Mouse (Mus musculus): ENCODE data around the gene Anks1b.

The Anks1b gene

GRCm38 (mm10) chr10:90400382-90400781 is 527.1 kb downstream of the Anks1b start:
- DNase-seq = no peak

- no peak for DNase-seq
Observed at GRCm38 (mm10) chr10:90408484-90408883, 535.2 kb downstream of the Anks1b start.

GRCm38 (mm10) chr10:90431527-90431926 is 558.2 kb downstream of the Anks1b start:
- peak; percentile 22 to 51 for DNase-seq

- no peak for DNase-seq
Observed at GRCm38 (mm10) chr10:90431974-90432373, 558.7 kb downstream of the Anks1b start.

- no peak for DNase-seq
Observed at GRCm38 (mm10) chr10:90432479-90432878, 559.2 kb downstream of the Anks1b start.

GRCm38 (mm10) chr10:90441036-90441435 is 567.7 kb downstream of the Anks1b start:
- no peak for DNase-seq

- no peak for DNase-seq
Observed at GRCm38 (mm10) chr10:90441656-90442055, 568.3 kb downstream of the Anks1b start.

- DNase-seq = no peak
Observed at GRCm38 (mm10) chr10:90464906-90465305, 591.6 kb downstream of the Anks1b start.

GRCm38 (mm10) chr10:90465426-90465825 is 592.1 kb downstream of the Anks1b start:
- peak; percentile 13 to 30 for DNase-seq

- no peak for DNase-seq
Observed at GRCm38 (mm10) chr10:90467546-90467945, 594.2 kb downstream of the Anks1b start.

GRCm38 (mm10) chr10:90493436-90493835 is 620.1 kb downstream of the Anks1b start:
- no peak for DNase-seq

- no peak for DNase-seq
Observed at GRCm38 (mm10) chr10:90493996-90494642, 620.8 kb downstream of the Anks1b start.

- no peak for DNase-seq
Observed at GRCm38 (mm10) chr10:90494981-90495516, 621.7 kb downstream of the Anks1b start.

GRCm38 (mm10) chr10:90507561-90507960 is 634.3 kb downstream of the Anks1b start:
- no peak for DNase-seq

- peak in 1 of 2 experiments; percentile 7 for DNase-seq
Observed at GRCm38 (mm10) chr10:90512801-90513200, 639.5 kb downstream of the Anks1b start.

- no peak for DNase-seq
Observed at GRCm38 (mm10) chr10:90531813-90532212, 658.5 kb downstream of the Anks1b start.

- DNase-seq = no peak
Observed at GRCm38 (mm10) chr10:90535370-90535769, 662.1 kb downstream of the Anks1b start.

- DNase-seq = no peak
Observed at GRCm38 (mm10) chr10:90546635-90547034, 673.3 kb downstream of the Anks1b start.

- DNase-seq = peak in 1 of 2 experiments; percentile 8
Observed at GRCm38 (mm10) chr10:90562906-90563305, 689.6 kb downstream of the Anks1b start.

- peak in 1 of 2 experiments; percentile 2 for DNase-seq
Observed at GRCm38 (mm10) chr10:90576191-90577098, 703.1 kb downstream of the Anks1b start.

GRCm38 (mm10) chr10:90577099-90577461 is 703.8 kb downstream of the Anks1b start:
- no peak for DNase-seq

GRCm38 (mm10) chr10:90577777-90578176 is 704.5 kb downstream of the Anks1b start:
- no peak for DNase-seq

GRCm38 (mm10) chr10:90579970-90580369 is 706.7 kb downstream of the Anks1b start:
- no peak for DNase-seq

- no peak for DNase-seq
Observed at GRCm38 (mm10) chr10:90584052-90584451, 710.7 kb downstream of the Anks1b start.

All from kidney, adult 8-10 months (tissue).